Mouse (Mus musculus) monocyte, adult 2 months (primary cell): Measurements from ENCODE around the gene Acp1.

Experiments
- DNase-seq, 2 experiments: peaks; one replicate each; pipeline ENCODE4 v3.0.0; 2022; ENCODE audit warnings: low spot score in 2 of 2, low read depth in 1 of 2

The Acp1 gene

GRCm38 (mm10) chr12:30865781-30866180, 45.6 kb downstream of the Acp1 start:
- no peak for DNase-seq

GRCm38 (mm10) chr12:30864347-30864746, 47.0 kb downstream of the Acp1 start:
- no peak for DNase-seq

GRCm38 (mm10) chr12:30856172-30856571, 55.2 kb downstream of the Acp1 start:
- no peak for DNase-seq

- DNase-seq, result no peak
These were observed 55.8 kb downstream of the Acp1 start for GRCm38 (mm10) chr12:30855442-30856159.

- no peak for DNase-seq
These were observed 59.5 kb downstream of the Acp1 start for GRCm38 (mm10) chr12:30851871-30852270.

- DNase-seq, result no peak
These were observed 60.5 kb downstream of the Acp1 start for GRCm38 (mm10) chr12:30850902-30851301.

- no peak for DNase-seq
These were observed 62.9 kb downstream of the Acp1 start for GRCm38 (mm10) chr12:30848521-30848920.
